In genomic region chr2:167562101-167562500, GRCm38 (mm10) we compare ENCODE assay signal across 10 mouse cellular contexts. TPM values are rescaled to one million over a fixed set of nuclear protein-coding genes. Genes with fewer than 3 reads are reported as not detected.
DNase-seq lines count a peak whose midpoint lies in the region; ATAC-seq and TF ChIP-seq lines count a peak whose summit lies in the region.
"Had no signal": no experiment of that assay in that cellular context is flagged by ENCODE, and none has a peak within 500 bp of the region (broad histone marks: within the 10 kb centered on the region; RNA-seq: fewer than 3 reads in every experiment).

No protein-coding gene starts in this region.

- peaks cover 35% of the 10 kb centered on the region for H3K4me1 ChIP-seq in intestine, embryonic 14.5 days (replicated peaks; ENCODE audit: control insufficient read depth, insufficient read depth, low read length)
- no peaks in the 10 kb centered on the region; the same call in 1 of the 2 replicates for H3K4me1 ChIP-seq in intestine, postnatal 0 days (replicated peaks; ENCODE audit: control insufficient read depth, insufficient read depth, low read length)
- peaks cover 65% of the 10 kb centered on the region for H3K4me1 ChIP-seq in embryonic facial prominence, embryonic 12.5 days

- H3K9me3 ChIP-seq in intestine, embryonic 14.5 days (ENCODE audit: control insufficient read depth, low read length): no peaks in the 10 kb centered on the region
- no peaks in the 10 kb centered on the region for H3K9me3 ChIP-seq in intestine, postnatal 0 days (ENCODE audit: control insufficient read depth)
- H3K9me3 ChIP-seq in embryonic facial prominence, embryonic 12.5 days: no peaks in the 10 kb centered on the region

- no peaks in the 10 kb centered on the region for H3K36me3 ChIP-seq in intestine, embryonic 14.5 days (ENCODE audit: control insufficient read depth, insufficient read depth, low read length)
- no peaks in the 10 kb centered on the region for H3K36me3 ChIP-seq in intestine, postnatal 0 days (ENCODE audit: control insufficient read depth, insufficient read depth)
- H3K36me3 ChIP-seq in embryonic facial prominence, embryonic 12.5 days: no peaks in the 10 kb centered on the region

- ATAC-seq in intestine, embryonic 14.5 days (replicated peaks; ENCODE audit: low FRiP score, low TSS enrichment, low read depth): no peak
- ATAC-seq in intestine, postnatal 0 days: no peak
- no peak for ATAC-seq in embryonic facial prominence, embryonic 12.5 days (ENCODE audit: insufficient number of reproducible peaks, insufficient read depth, low FRiP score, low TSS enrichment)

- H3K27ac ChIP-seq in intestine, embryonic 14.5 days (ENCODE audit: low read depth): peak overlapping the region; percentile 54
- H3K27ac ChIP-seq in intestine, postnatal 0 days (ENCODE audit: low read depth, low read length): no peak overlapping the region
- H3K27ac ChIP-seq in embryonic facial prominence, embryonic 12.5 days: peak overlapping the region; percentile 95
- H3K27ac ChIP-seq: heart, adult 2 months had no signal

- no peaks in the 10 kb centered on the region for H3K27me3 ChIP-seq in intestine, embryonic 14.5 days (replicated peaks; ENCODE audit: control insufficient read depth, insufficient read depth, low read length)
- peaks cover 8% of the 10 kb centered on the region; the same call in 1 of the 2 replicates for H3K27me3 ChIP-seq in intestine, postnatal 0 days (replicated peaks; ENCODE audit: control insufficient read depth, insufficient read depth, low read length)
- H3K27me3 ChIP-seq in embryonic facial prominence, embryonic 12.5 days: no peaks in the 10 kb centered on the region

- 37% methylated on average over 8 of the region's 8 CpGs for WGBS in intestine, embryonic 14.5 days
- WGBS in intestine, postnatal 0 days: 38% methylated on average over 8 of the region's 8 CpGs
- 22% methylated on average over 8 of the region's 8 CpGs for WGBS in embryonic facial prominence, embryonic 12.5 days

- no peak for DNase-seq in intestine, embryonic 14.5 days (ENCODE audit: low spot score)
- peak; percentile 82 for DNase-seq in NIH3T3 (ENCODE audit: low read depth)
- DNase-seq in kidney, postnatal 36 days: peak; percentile 46 to 67
- DNase-seq in natural killer cell, adult 2 months (ENCODE audit: low spot score in 2 of 2): no peak
- no peak for DNase-seq in left cerebral cortex, adult 8-10 months (ENCODE audit: low spot score in 2 of 2)
- DNase-seq: cerebellum, adult 9-11 months; right cerebral cortex, postnatal 25 days had no signal

- no peak overlapping the region for H3K4me3 ChIP-seq in intestine, embryonic 14.5 days (ENCODE audit: low read depth, low read length)
- H3K4me3 ChIP-seq in intestine, postnatal 0 days (ENCODE audit: low read depth, low read length): no peak overlapping the region
- no peak overlapping the region for H3K4me3 ChIP-seq in embryonic facial prominence, embryonic 12.5 days
- H3K4me3 ChIP-seq: heart, adult 2 months had no signal

- no peak overlapping the region for H3K9ac ChIP-seq in intestine, embryonic 14.5 days (ENCODE audit: low read length)
- no peak overlapping the region for H3K9ac ChIP-seq in intestine, postnatal 0 days (ENCODE audit: low read depth, low read length)
- no peak overlapping the region for H3K9ac ChIP-seq in embryonic facial prominence, embryonic 12.5 days

- H3K4me2 ChIP-seq in intestine, embryonic 14.5 days (ENCODE audit: low read length): no peak overlapping the region
- H3K4me2 ChIP-seq in intestine, postnatal 0 days (replicated peaks; ENCODE audit: low read depth): no peak overlapping the region
- H3K4me2 ChIP-seq in embryonic facial prominence, embryonic 12.5 days (replicated peaks): no peak overlapping the region

- TF ChIP-seq CTCF in intestine, postnatal 0 days (IDR thresholded peaks at IDR 0.05; ENCODE audit: low read depth): no peak

RNA-seq across cellular contexts. Expression of gene Snai1, which starts 24.1 kb away (rescaled TPM):
- 17.4 and 19.2 TPM in 2 replicates for polyA plus RNA-seq in intestine, embryonic 14.5 days (2014; fragmentation: Nextera tagmentation; extraction: Ambion mirVana)
- polyA plus RNA-seq in intestine, postnatal 0 days (2015; fragmentation: Nextera tagmentation; extraction: Ambion mirVana): 5.4 and 8.0 TPM in 2 replicates
- 76.3 and 83.4 TPM in 2 replicates for polyA plus RNA-seq in embryonic facial prominence, embryonic 12.5 days (2016; fragmentation: Nextera tagmentation; extraction: Ambion mirVana)
- total RNA-seq in left cerebral cortex, adult 8-10 months (2022): under 1 TPM; 0.48 to 0.93 (median 0.70) TPM

Comparison
In these comparisons a context has a peak if more than half of its experiments do, and no peak if none do; other contexts are left out.
1. DNase-seq: peak in NIH3T3 (single experiment) and kidney, postnatal 36 days (2 of 2); none in intestine, embryonic 14.5 days (single experiment), natural killer cell, adult 2 months (0 of 2) and left cerebral cortex, adult 8-10 months (0 of 2).